Mouse (Mus musculus) E14TG2a.4 (cell line): Measurements from ENCODE around the gene Slc35g3.

ENCODE experiments used
- H3K27me3 ChIP-seq: 2 replicates; pipeline ENCODE4 v1.6.1; 2014; ENCODE audit warnings: low read length, control low read depth; ENCODE audit not compliant: insufficient read depth
- H3K36me3 ChIP-seq: 2 replicates; pipeline ENCODE4 v1.6.1; 2014; ENCODE audit warnings: low read length, control low read depth; ENCODE audit not compliant: insufficient read depth
- H3K4me1 ChIP-seq: replicated peaks from 2 replicates; pipeline ENCODE4 v1.6.1; 2014; ENCODE audit warnings: low read depth, low read length, control low read depth
- H3K4me3 ChIP-seq: replicated peaks from 2 replicates; pipeline ENCODE4 v1.5.1; 2014; ENCODE audit warnings: mild to moderate bottlenecking, low read length
- H3K9me3 ChIP-seq: 2 replicates; pipeline ENCODE4 v1.6.1; 2014; ENCODE audit warnings: low read length, control low read depth
- CTCF ChIP-seq: conservative IDR thresholded peaks from 2 replicates; pipeline ENCODE4 v1.5.1; 2014; ENCODE audit warnings: low read length
- NANOG ChIP-seq: IDR thresholded peaks from 2 replicates; pipeline ENCODE4 v1.6.1; 2014; ENCODE audit warnings: borderline replicate concordance, low read length, mixed read lengths
- POU5F1 ChIP-seq: IDR thresholded peaks from 2 replicates; pipeline ENCODE4 v1.6.1; 2014; ENCODE audit warnings: low read length, borderline replicate concordance

Slc35g3 gene

DNA sequence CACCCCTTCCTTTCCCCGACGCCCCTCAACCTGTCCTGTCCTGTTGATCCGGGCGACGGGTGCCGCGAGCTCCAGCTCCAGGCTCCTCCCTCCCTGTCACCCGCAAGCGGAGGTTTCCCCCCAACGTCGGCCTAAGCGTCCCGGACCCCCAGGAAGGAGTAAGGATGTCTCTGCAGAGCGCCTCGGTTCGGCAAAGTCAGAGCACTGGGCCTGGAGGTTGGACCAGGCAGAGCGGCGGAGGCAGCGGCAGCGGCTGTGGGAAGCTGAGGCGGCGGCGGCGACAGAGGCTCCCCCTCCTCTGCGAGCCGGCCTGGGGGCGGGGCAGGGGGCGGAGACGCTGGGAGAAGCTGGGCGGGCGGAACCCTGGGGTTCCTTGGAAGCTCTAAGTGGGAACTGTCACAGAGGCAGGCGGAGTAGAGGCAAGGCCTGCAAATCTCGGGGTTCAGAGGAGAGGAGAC lies 40.9 kb upstream of the Slc35g3 start:
- Histone ChIP-seq H3K27me3 (peaks cover 67% of the 10 kb centered on the region), H3K4me1 (peaks cover 72% of the 10 kb centered on the region), H3K9me3 (no peaks in the 10 kb centered on the region), H3K4me3 (peak overlapping the region; percentile 83), H3K36me3 (no peaks in the 10 kb centered on the region)
- TF ChIP-seq CTCF (no peak), NANOG (no peak)

DNA sequence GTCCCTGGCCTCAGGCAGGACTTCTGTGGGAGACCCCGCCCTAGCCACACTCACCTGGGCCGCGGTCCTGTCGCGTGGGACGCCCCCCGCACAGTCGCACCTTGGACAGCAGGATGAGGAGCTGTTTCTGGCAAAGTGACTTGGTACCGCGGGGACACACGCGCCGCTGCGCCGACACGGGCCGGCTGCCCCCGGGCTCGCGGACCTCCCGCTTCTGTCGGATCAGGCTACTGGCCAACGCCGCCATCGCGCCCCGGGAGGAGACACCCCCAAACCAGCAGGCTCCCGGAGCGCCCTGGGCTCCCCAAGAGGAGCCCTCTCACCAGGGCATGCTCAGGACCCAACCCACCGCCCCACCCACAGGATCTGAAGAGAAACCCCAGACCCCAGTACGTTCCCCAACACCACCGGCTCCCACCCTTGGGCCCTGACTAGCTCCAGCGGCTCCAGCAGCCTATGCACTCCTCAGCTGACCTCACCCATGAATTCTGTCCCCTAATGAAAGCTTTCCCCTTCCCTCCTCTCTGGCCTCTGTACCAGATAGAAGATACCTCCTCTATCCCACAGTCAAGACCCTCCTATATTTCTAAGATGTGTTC lies 39.7 kb upstream of the Slc35g3 start, which contains the start of gene Fgf11:
Fgf11 (minus strand) TSS at position 479 of the 599 bp plus-strand sequence.
- H3K27me3 ChIP-seq: peaks cover 77% of the 10 kb centered on the region
- no peaks in the 10 kb centered on the region for H3K9me3 ChIP-seq
- no peak for TF ChIP-seq CTCF
- TF ChIP-seq POU5F1: no peak
- TF ChIP-seq NANOG: no peak
- H3K4me1 ChIP-seq: peaks cover 72% of the 10 kb centered on the region
- peak within 1 kb of the TSS; percentile 83 for H3K4me3 ChIP-seq
- no peaks in the 10 kb centered on the region for H3K36me3 ChIP-seq

- Histone ChIP-seq H3K27me3 (peaks cover 83% of the 10 kb centered on the region), H3K36me3 (no peaks in the 10 kb centered on the region), H3K4me3 (peak overlapping the region; percentile 83), H3K4me1 (peaks cover 72% of the 10 kb centered on the region), H3K9me3 (no peaks in the 10 kb centered on the region)
- TF ChIP-seq CTCF: no peak
- TF ChIP-seq NANOG: no peak
- no peak for TF ChIP-seq POU5F1
These were observed 38.8 kb upstream of the Slc35g3 start for GRCm38 (mm10) chr11:69800392-69801197.

DNA sequence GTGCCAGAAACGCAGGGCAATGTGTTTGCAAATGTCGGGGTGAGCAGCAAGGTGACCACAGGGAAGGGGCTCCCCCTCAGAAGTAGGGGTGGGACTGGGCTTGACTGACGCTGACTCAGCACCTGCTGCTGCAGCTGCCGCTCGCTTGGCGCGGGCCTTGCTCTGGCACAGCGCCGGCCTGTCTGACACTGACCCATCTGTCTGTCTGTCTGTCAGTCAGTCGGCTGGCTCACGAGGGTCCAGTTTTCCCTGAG lies 38.3 kb upstream of the Slc35g3 start:
- Histone ChIP-seq H3K27me3 (peaks cover 81% of the 10 kb centered on the region), H3K4me3 (peak overlapping the region; percentile 83), H3K4me1 (peaks cover 68% of the 10 kb centered on the region), H3K36me3 (no peaks in the 10 kb centered on the region), H3K9me3 (no peaks in the 10 kb centered on the region)
- TF ChIP-seq NANOG: no peak
- no peak for TF ChIP-seq POU5F1
- TF ChIP-seq CTCF: no peak

DNA sequence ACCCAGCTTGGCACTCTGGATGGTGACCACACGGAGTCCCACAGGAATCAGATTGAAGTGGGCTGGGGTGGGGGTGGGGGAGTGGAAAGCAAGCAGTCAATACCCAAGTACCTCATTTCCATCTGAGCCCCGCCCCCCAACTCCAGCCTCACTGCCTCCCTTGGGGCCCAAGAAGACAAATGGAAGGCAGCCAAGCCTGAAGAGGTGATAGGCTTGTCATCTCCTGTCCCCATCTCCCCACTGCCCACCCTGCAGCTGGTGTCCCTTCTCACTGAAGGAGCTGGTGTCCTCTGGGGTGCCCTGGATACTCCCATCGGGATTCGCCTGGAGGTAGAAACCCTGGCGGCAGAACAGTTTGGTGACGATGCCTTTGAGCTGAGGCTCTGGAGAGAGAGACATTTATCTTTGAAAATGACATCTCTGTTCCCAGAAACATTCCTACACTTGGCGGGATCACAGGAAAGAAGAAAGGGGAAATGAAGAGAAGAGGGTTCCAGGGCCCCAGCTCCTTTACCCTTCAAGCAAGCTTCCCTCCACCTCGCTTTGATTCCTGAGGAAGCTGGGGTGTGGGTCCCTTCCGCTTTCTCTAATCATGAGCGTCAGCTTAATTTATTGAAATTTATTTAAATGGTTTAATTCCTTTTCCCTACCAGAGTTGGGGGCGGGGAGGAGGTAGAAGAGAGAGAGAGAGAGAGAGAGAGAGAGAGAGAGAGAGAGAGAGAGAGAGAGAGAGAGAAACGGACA lies 37.8 kb upstream of the Slc35g3 start:
- Histone ChIP-seq H3K9me3 (no peaks in the 10 kb centered on the region), H3K4me1 (peaks cover 67% of the 10 kb centered on the region), H3K36me3 (no peaks in the 10 kb centered on the region), H3K27me3 (peaks cover 76% of the 10 kb centered on the region), H3K4me3 (peak overlapping the region; percentile 83)
- TF ChIP-seq NANOG: no peak
- TF ChIP-seq POU5F1: no peak
- no peak for TF ChIP-seq CTCF

- no peaks in the 10 kb centered on the region for H3K36me3 ChIP-seq
- peaks cover 65% of the 10 kb centered on the region for H3K4me1 ChIP-seq
- H3K4me3 ChIP-seq: no peak overlapping the region
- TF ChIP-seq CTCF (no peak), POU5F1 (no peak), NANOG (no peak)
- no peaks in the 10 kb centered on the region for H3K9me3 ChIP-seq
- peaks cover 69% of the 10 kb centered on the region for H3K27me3 ChIP-seq
These were observed 36.2 kb upstream of the Slc35g3 start for GRCm38 (mm10) chr11:69797924-69798323.

- H3K27me3 ChIP-seq: peaks cover 65% of the 10 kb centered on the region
- no peaks in the 10 kb centered on the region for H3K36me3 ChIP-seq
- TF ChIP-seq NANOG (no peak), POU5F1 (no peak), CTCF (no peak)
These were observed 34.2 kb upstream of the Slc35g3 start for GRCm38 (mm10) chr11:69795983-69796435.

More at GRCm38 (mm10) chr11:69795983-69796435, 34.2 kb upstream of the Slc35g3 start:
- Histone ChIP-seq H3K4me3 (peak overlapping the region; percentile 87), H3K4me1 (peaks cover 49% of the 10 kb centered on the region), H3K9me3 (no peaks in the 10 kb centered on the region)
